Mouse (Mus musculus) megakaryocyte, embryonic 14.5 days (primary cell): Measurements from ENCODE around the gene Lrrtm3. TPM values are rescaled to one million over a fixed set of nuclear protein-coding genes. Genes with fewer than 3 reads are reported as not detected.

Experiments used
- H3K27me3 ChIP-seq: replicated peaks from 2 replicates; pipeline ENCODE3; 2012; ENCODE audit warnings: inconsistent platforms
- H3K36me3 ChIP-seq: replicated peaks from 2 replicates; pipeline ENCODE3; 2012; ENCODE audit warnings: low read length, inconsistent platforms, mixed read lengths
- H3K4me1 ChIP-seq: 2 replicates; pipeline ENCODE4 v1.6.1; 2012; ENCODE audit warnings: inconsistent platforms
- H3K4me3 ChIP-seq: replicated peaks from 2 replicates; pipeline ENCODE3; 2012; ENCODE audit warnings: moderate library complexity, mild to moderate bottlenecking, inconsistent platforms
- H3K9me3 ChIP-seq: 2 replicates; pipeline ENCODE4 v1.6.1; 2012; ENCODE audit warnings: inconsistent platforms
- FLI1 ChIP-seq: IDR thresholded peaks from 2 replicates; pipeline ENCODE4 v1.6.1; 2012; ENCODE audit warnings: low read length, inconsistent platforms, mixed read lengths
- GATA1 ChIP-seq: IDR thresholded peaks from 3 replicates; pipeline ENCODE4 v1.6.1; 2012; ENCODE audit warnings: mixed read lengths, low read length, inconsistent platforms, borderline replicate concordance
- polyA plus RNA-seq: library from polyadenylated mRNA; stranded (reverse); fragments of >175 nt; gene quantifications from 2 replicates; pipeline ENCODE4 v1.2.3, GENCODE M21; 2012; ENCODE audit warnings: low replicate concordance; ENCODE audit not compliant: insufficient read depth

Gene Lrrtm3
- polyA plus RNA-seq, 1 experiment, result not detected

DNA sequence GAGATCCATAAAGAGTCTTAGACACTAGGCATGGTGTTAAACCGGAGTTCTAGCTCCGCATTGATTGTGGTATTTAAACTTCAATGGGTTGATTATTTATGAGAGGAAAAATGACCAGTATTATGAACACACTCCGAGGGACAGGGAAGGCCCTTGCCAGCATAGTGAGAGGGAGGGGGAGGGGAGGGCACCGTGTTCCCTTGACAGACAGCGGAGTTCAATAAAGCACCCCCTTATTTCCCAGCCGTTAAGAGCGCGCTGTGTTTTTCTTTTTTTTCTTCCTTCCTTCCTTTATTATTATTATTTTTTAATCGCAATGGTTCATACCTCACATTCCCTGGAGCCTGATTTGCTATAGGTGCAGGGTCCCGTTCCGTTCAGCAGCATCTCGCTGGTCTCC, 2.6 kb downstream of the Lrrtm3 start:
- peaks cover 7% of the 10 kb centered on the region; the same call in 1 of the 2 replicates for H3K4me1 ChIP-seq
- no peaks in the 10 kb centered on the region for H3K36me3 ChIP-seq
- no peaks in the 10 kb centered on the region for H3K9me3 ChIP-seq
- H3K27me3 ChIP-seq, result peaks cover 26% of the 10 kb centered on the region
- peak overlapping the region; percentile 81 for H3K4me3 ChIP-seq
- TF ChIP-seq FLI1 (no peak), GATA1 (no peak)

DNA sequence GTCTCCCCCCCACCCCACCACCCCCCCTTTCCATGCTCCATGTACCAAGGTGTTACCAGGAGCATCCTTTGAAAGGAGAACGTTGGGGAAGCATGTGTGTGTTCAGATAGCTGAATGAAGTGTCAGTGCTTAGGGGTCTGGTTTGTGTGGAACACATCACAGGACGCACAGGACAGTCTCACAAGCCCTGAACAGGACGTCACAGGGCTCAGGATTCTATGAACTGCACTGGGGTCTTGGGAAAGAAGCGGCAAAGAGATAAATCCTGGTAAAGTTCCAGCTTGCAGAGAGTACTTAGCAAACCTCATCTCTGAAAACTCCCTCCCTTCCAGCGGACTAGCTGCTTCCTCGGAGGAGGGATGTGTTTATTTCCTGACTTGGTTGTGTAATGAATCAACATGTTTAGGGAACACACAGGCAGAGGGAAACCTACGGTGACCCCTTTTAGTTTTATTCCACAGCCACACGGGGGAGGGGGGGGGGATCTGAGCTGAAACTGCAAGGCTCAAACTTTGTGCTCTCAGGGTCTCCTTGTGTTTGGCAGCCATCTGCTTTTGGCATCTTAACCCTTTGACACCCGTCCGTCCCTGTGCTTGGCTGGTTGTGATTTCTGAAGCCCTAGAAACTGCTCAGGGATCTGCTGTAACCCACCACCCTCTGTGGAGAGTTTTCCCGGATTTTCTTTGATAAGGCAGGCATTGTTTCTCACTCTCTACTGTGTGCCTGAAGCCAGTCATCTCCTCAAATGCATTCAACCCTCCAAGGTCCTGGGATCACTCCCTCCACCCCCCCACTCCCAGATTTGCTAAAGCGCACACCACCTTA, 3.3 kb downstream of the Lrrtm3 start:
- Histone ChIP-seq H3K4me3 (no peak overlapping the region), H3K4me1 (peaks cover 7% of the 10 kb centered on the region; the same call in 1 of the 2 replicates), H3K9me3 (no peaks in the 10 kb centered on the region), H3K27me3 (peaks cover 26% of the 10 kb centered on the region), H3K36me3 (no peaks in the 10 kb centered on the region)
- TF ChIP-seq GATA1 (no peak), FLI1 (no peak)

DNA sequence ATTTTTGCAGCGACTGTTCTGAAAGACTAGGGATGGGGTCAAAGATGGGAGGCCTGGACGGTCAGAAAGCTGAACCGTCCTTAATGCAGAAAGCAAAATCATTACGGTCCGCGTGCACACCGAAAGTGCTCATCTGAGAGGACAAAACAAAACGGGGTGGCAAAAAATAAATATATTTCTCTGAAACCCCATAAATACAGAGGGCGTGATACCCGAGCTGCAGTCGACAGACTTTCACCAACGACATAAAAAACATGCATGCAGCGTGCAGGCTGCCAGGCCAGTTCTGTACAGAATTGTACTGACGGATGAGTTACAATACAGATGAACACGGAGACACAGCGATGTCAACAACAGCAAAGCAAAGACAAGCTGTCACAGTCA, 3.9 kb downstream of the Lrrtm3 start:
- H3K4me3 ChIP-seq, result no peak overlapping the region
- peaks cover 7% of the 10 kb centered on the region; the same call in 1 of the 2 replicates for H3K4me1 ChIP-seq
- TF ChIP-seq FLI1, result no peak
- TF ChIP-seq GATA1, result no peak
- H3K36me3 ChIP-seq, result no peaks in the 10 kb centered on the region
- no peaks in the 10 kb centered on the region for H3K9me3 ChIP-seq
- peaks cover 26% of the 10 kb centered on the region for H3K27me3 ChIP-seq

DNA sequence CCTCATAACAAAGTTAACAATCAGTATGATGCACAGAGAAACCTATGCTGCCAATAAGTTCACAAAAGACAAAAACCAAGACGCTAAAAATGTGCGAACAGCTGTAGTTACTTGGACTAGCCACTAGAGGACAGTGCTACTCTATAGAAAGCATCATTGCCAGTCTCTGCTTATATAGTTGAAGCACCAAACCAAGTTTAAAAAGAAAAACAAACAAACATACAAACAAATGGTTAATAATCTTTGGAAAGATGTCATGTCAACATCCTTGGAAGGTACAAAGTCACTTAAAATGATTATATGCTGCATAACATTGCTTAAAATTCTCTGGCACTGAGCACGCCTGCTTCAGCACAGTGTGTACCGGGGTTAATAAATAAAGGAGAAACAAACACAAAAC, 5.6 kb downstream of the Lrrtm3 start:
- Histone ChIP-seq H3K4me3 (no peak overlapping the region), H3K4me1 (peaks cover 4% of the 10 kb centered on the region; the same call in 1 of the 2 replicates), H3K9me3 (no peaks in the 10 kb centered on the region), H3K27me3 (peaks cover 21% of the 10 kb centered on the region), H3K36me3 (no peaks in the 10 kb centered on the region)
- TF ChIP-seq GATA1 (no peak), FLI1 (no peak)

DNA sequence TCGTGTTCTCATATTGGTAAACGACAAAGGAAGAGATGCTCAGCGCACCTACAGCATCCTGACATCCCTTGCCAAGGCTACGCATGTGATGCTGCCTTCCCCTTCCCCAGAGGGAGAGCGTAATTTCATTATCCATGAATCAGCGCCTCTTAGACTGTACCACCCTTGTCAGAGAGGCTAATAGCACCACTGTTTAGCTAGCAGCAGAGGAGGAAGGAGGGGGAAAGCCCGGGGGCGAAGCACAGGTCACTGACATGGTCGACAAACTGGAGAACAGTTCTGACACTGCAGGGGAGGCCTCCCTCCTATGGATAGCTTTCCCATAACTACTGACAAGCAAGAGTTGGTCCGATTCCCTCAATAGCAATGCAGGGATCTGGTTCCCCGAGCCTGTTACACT, 6.3 kb downstream of the Lrrtm3 start:
- Histone ChIP-seq H3K4me1 (peaks cover 4% of the 10 kb centered on the region; the same call in 1 of the 2 replicates), H3K9me3 (no peaks in the 10 kb centered on the region), H3K4me3 (no peak overlapping the region), H3K27me3 (peaks cover 16% of the 10 kb centered on the region), H3K36me3 (no peaks in the 10 kb centered on the region)
- TF ChIP-seq FLI1 (no peak), GATA1 (no peak)

DNA sequence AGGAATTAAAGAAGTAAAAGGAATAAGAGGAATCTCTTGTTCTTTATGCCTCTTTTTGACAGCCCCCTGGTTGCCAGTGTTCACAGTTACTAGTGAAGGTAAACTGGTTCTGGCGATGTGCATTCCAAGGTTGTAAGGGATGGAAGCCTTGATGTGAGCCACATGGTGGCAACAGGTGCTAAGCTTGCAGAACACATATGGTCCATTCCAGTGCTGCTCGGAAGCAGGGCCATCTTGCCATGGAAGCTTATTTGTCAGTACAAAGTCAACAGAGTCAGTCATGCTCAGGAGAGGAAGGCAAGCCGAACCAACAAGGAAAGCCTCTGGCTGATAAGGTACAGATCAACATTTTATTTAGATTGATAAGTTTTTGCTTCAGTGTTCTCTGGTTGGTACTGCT, 7.7 kb downstream of the Lrrtm3 start:
- Histone ChIP-seq H3K9me3 (no peaks in the 10 kb centered on the region), H3K36me3 (no peaks in the 10 kb centered on the region), H3K4me1 (no peaks in the 10 kb centered on the region), H3K4me3 (no peak overlapping the region), H3K27me3 (peaks cover 5% of the 10 kb centered on the region)
- TF ChIP-seq FLI1 (no peak), GATA1 (no peak)

DNA sequence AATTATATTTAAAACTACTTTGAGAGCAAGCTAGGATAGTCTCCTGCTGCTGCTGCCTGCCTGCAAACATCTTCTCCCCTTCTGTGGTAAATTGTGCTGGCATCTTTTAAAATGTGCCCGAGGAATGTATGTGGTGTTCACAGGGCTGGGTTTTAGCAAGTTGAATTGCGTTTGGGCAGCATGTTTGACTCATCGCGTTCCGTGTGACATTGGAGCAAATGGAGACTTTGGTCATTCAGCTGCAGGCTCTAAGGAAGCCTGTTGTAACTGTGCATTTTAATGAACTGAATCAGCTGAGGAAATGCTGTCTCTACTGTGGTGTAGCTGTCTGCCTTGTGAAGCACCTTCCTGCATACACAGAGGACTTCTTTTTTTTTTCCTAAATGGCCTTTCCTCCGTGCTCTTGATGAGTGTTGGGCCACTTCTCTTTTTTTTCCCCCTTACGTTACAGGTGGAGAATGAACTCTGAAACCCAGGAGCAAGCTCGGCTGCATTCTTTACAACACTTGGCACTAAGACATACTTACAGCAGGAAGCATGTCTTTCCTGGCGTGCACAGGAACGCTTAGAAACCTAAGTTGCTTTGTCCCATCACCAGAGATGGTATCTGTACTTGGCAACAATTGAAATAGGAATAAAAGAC, 13.5 kb downstream of the Lrrtm3 start:
- H3K4me3 ChIP-seq, result no peak overlapping the region
- H3K4me1 ChIP-seq, result no peaks in the 10 kb centered on the region
- no peak for TF ChIP-seq FLI1
- TF ChIP-seq GATA1, result no peak
- H3K27me3 ChIP-seq, result no peaks in the 10 kb centered on the region
- H3K36me3 ChIP-seq, result no peaks in the 10 kb centered on the region
- 0 out of 2 replicates have a peak, but pooled peaks cover 1% of the 10 kb centered on the region for H3K9me3 ChIP-seq

DNA sequence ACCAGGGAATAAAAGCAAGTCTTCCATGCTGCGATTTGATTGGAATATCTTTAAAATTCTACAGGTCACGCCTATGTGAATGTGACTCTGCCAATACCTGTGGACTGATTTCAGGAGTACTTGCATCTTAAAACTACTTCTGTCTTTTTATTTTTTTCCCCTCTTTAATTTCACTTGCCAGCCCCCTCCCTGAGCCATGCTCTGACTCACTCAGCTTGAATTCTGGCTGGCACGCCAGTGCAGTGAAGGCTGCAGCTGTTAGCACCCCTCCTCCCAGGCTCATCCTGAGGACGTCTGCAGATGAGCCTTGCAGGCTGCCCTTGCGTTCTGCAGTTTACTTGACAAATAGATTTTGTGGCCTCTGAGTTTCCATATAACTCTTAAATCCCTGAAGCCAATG, 14.1 kb downstream of the Lrrtm3 start:
- Histone ChIP-seq H3K4me3 (no peak overlapping the region), H3K36me3 (no peaks in the 10 kb centered on the region), H3K4me1 (no peaks in the 10 kb centered on the region), H3K9me3 (0 out of 2 replicates have a peak, but pooled peaks cover 3% of the 10 kb centered on the region), H3K27me3 (no peaks in the 10 kb centered on the region)
- TF ChIP-seq GATA1 (no peak), FLI1 (no peak)

DNA sequence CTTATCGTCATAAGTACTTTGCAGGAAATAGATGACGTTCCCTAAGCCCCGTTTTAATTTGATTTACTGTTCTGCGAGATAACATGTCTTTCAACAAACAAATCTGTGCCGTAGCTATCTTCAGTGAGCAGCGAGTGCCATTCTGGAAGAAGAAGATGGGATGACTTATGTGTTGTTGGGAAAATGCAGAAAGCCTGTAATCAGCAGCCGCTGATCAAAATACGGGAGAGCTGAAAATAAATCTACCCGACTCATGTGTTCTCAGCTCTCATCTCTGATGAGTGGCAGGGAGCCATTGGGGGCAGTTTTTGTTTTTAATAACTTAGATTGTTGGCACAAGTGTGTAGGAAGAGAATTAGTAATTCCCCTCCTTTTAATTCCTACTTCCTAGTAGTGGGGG, 26.4 kb downstream of the Lrrtm3 start:
- H3K4me1 ChIP-seq, result no peaks in the 10 kb centered on the region
- H3K4me3 ChIP-seq, result no peak overlapping the region
- peaks cover 29% of the 10 kb centered on the region for H3K9me3 ChIP-seq
- TF ChIP-seq FLI1 (no peak), GATA1 (no peak)
- no peaks in the 10 kb centered on the region for H3K27me3 ChIP-seq
- no peaks in the 10 kb centered on the region for H3K36me3 ChIP-seq

DNA sequence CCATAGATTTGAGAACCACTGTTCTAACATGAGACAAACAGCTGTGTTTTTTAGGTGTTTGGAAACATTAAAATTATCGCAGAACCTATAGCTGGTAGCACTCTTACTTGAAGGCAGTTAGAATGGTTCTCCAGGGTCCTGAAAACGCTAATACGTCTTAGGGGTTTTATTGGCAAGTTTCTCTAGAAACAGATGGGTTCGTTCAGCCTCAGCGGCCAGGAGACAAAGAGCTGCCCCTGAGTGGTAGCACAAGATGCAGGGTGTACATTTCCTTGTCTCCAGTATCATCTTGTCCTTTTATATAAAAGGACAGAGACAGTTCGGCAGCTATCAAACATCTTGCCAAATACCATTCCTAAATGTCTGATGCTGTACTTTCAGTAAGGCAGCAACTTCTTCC, 40.1 kb downstream of the Lrrtm3 start:
- Histone ChIP-seq H3K4me1 (no peaks in the 10 kb centered on the region), H3K27me3 (no peaks in the 10 kb centered on the region), H3K9me3 (peaks cover 14% of the 10 kb centered on the region; the same call in 1 of the 2 replicates), H3K4me3 (no peak overlapping the region), H3K36me3 (no peaks in the 10 kb centered on the region)
- TF ChIP-seq GATA1 (no peak), FLI1 (no peak)
